Mouse (Mus musculus) small intestine, adult 10 weeks (tissue): ENCODE measurements around the gene Gmnn. TPM values are rescaled to one million over a fixed set of nuclear protein-coding genes. Genes with fewer than 3 reads are reported as not detected.

Experiments used
- polyA plus RNA-seq: library from polyadenylated mRNA; stranded (reverse); fragments of 350-450 nt; fragmentation: Illumina TruSeq; extraction: RNeasy Lipid Tissue Mini Kit (QIAGEN cat#74804); gene quantifications from one replicate; pipeline ENCODE4 v1.2.3, GENCODE M21; 2014; ENCODE audit warnings: low replicate concordance

Gmnn gene
- 74.0 TPM for polyA plus RNA-seq

DNA sequence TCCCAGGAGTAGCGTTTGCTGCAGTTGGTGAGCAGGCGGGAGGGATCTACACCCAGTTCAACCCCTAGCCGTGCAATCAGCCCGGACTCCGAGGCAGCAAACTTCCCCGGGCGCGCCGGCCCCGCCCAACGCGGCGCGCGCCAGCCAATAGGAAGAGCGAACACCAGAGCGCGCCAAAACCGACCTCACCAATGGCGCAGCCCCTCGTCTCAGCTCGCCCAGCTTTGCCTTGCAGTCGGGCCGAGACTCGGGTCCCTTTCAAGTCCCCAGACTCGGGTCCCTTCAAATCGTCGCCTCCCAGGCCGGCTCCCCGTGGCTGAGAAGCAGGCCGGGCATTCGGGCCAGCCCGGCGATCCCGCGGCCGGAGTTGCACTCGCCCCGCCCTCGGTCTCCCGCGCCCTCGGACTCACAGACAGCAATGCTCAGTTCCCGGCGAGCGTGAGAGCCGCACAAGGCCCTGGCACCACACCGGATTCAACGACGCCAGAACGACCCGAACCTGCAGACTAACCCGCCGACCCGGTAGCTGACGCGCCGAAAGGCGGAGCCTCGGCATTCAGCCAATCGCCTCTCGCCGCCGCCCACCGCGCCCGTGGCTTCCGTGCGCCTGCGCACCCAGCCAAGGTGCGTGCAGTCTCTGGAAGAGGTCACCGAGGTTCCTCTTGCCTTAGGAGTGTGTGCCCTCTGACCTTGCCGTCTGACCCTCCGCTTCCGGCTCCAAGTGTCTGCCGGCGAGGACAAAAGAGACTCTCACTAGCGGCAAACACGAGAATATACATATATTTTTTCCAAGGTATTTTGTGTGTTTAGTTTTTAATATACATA lies at the start of gene Gmnn:
Gene Gmnn, minus strand, starts transcription at position 521 of the 825 bp plus-strand sequence.

DNA sequence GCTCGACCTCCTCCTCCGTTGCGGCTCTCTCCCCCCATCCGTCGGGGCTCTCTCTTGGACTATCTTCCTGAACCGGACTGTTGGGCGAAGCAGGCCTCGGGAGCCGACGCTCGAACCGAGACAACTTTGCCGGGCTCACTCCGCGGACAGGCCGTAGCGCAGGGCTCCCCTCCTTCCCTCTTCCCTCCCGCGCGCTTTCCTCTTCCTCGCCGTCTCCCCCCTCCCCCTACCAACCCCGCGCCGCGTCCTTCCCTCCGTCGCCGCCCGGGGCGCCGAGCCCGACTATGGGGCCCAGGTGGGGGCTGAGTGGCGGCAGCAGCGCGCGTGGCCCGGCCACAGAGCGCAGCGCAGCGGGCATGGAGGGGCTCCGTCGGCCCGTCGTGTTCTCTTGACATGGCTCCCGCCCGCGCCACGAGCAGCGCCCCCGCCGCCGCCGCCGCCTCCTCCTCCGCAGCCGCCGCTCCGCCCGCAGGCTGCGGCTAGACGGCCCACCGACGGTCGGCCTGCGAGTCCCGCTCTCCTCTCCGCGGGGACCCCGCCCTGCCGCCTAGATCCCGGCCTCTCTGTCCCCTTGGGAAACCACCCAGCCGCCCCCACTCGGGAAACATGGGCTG lies 39.7 kb upstream of the Gmnn start, which contains the start of gene BC005537:
Gene BC005537, plus strand, starts transcription at position 350 of the 614 bp plus-strand sequence.

DNA sequence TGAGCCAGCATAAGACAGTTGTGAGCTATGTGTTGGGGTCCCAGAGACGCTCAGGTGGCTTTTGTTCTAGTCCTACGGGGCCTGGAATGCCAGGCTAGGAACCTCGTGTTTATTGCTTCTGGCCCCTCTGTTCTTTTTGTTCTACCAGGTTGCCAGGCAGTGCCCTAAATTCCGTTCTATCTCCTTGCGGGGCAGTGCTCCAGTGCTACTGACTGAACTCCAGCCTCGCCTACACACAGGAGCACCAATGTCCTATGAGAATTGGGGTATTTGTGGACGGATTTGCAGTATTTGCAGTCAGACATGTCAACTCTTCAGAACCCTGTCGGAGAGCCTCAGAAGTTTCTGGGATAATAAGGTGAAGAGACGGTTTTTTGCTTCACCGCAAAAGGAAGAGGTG lies 20.7 kb downstream of the Gmnn start, which contains the start of gene Armh2:
Gene Armh2, plus strand, starts transcription at position 205 of the 400 bp plus-strand sequence.

Other genes with a start within 250 kb of the Gmnn start
- 3.2 TPM for gene Ripor2, start 179.7 kb downstream of the Gmnn start, polyA plus RNA-seq
- not detected for gene Armh2, start 20.7 kb downstream of the Gmnn start, polyA plus RNA-seq
- 313 TPM for gene BC005537, start 39.7 kb upstream of the Gmnn start, polyA plus RNA-seq
- gene Acot13, start 69.6 kb upstream of the Gmnn start, polyA plus RNA-seq: 119 TPM
- gene Tdp2, start 69.8 kb upstream of the Gmnn start, polyA plus RNA-seq: 357 TPM
- 11.2 TPM for gene D130043K22Rik, start 83.2 kb upstream of the Gmnn start, polyA plus RNA-seq
- gene Aldh5a1, start 175.7 kb upstream of the Gmnn start, polyA plus RNA-seq: 14.3 TPM
- gene Gpld1, start 181.2 kb upstream of the Gmnn start, polyA plus RNA-seq: 3.7 TPM